10 mouse cellular contexts compared by ENCODE assay signal in the genomic region with DNA sequence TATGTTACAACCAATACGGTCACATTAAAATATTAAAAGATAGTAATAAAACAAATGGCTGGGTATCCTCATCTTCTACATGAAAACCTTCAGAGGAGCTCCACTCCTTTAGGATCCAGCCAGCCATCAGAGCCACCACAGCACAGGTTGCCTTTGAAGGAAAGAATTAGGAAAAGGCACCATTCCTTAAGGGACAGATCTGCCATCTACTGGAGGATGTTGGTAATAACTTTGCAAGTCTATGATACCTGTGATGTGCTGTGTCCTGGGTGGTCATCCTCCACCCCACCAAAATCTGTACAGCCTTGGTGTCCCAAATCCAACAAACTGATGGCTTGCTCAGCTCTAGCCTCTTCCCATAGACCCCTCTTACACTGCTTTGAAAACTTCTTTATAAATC.
A peak's percentile ranks its signal among the peaks of the same experiment; 100 is the strongest.
DNase-seq lines count a peak whose midpoint lies in the region; ATAC-seq and TF ChIP-seq lines count a peak whose summit lies in the region.
"Had no signal": no experiment of that assay in that cellular context is flagged by ENCODE, and none has a peak within 500 bp of the region (broad histone marks: within the 10 kb centered on the region; RNA-seq: fewer than 3 reads in every experiment).

No protein-coding gene starts in this region.

- no peak overlapping the region for H3K9ac ChIP-seq in embryonic facial prominence, embryonic 11.5 days (replicated peaks; ENCODE audit: low read length)
- no peak overlapping the region for H3K9ac ChIP-seq in lung, embryonic 14.5 days
- no peak overlapping the region for H3K9ac ChIP-seq in forebrain, embryonic 14.5 days (ENCODE audit: low read length)
- H3K9ac ChIP-seq in midbrain, embryonic 16.5 days (ENCODE audit: low read depth, low read length): no peak overlapping the region
- no peak overlapping the region for H3K9ac ChIP-seq in heart, embryonic 11.5 days (ENCODE audit: low read depth, low read length)
- H3K9ac ChIP-seq: stomach, embryonic 15.5 days had no signal

- H3K4me2 ChIP-seq in embryonic facial prominence, embryonic 11.5 days (ENCODE audit: low read depth, low read length): no peak overlapping the region
- H3K4me2 ChIP-seq in lung, embryonic 14.5 days: no peak overlapping the region
- no peak overlapping the region for H3K4me2 ChIP-seq in forebrain, embryonic 14.5 days (ENCODE audit: low read length)
- no peak overlapping the region for H3K4me2 ChIP-seq in midbrain, embryonic 16.5 days (ENCODE audit: low read length)
- no peak overlapping the region for H3K4me2 ChIP-seq in heart, embryonic 11.5 days
- H3K4me2 ChIP-seq: stomach, embryonic 15.5 days had no signal

- peak; percentile 58 for TF ChIP-seq CTCF in lung, embryonic 14.5 days (IDR thresholded peaks at IDR 0.05; ENCODE audit: low read depth)

- no peaks in the 10 kb centered on the region for H3K9me3 ChIP-seq in embryonic facial prominence, embryonic 11.5 days (replicated peaks; ENCODE audit: control insufficient read depth, low read length)
- no peaks in the 10 kb centered on the region for H3K9me3 ChIP-seq in embryonic facial prominence, embryonic 10.5 days
- no peaks in the 10 kb centered on the region for H3K9me3 ChIP-seq in lung, embryonic 14.5 days (ENCODE audit: low read depth, low read length)
- H3K9me3 ChIP-seq in forebrain, embryonic 14.5 days (replicated peaks; ENCODE audit: control insufficient read depth, low read length): no peaks in the 10 kb centered on the region
- no peaks in the 10 kb centered on the region for H3K9me3 ChIP-seq in midbrain, embryonic 16.5 days (replicated peaks; ENCODE audit: control insufficient read depth, low read length, poor library complexity, severe bottlenecking)
- H3K9me3 ChIP-seq in heart, embryonic 11.5 days (replicated peaks; ENCODE audit: control insufficient read depth, low read length): no peaks in the 10 kb centered on the region
- H3K9me3 ChIP-seq: stomach, embryonic 15.5 days had no signal

- 77% methylated on average over 1 of the region's 1 CpGs for WGBS in embryonic facial prominence, embryonic 11.5 days
- 66% methylated on average over 1 of the region's 1 CpGs for WGBS in embryonic facial prominence, embryonic 10.5 days
- WGBS in lung, embryonic 14.5 days: 74% methylated on average over 1 of the region's 1 CpGs
- 89% methylated on average over 1 of the region's 1 CpGs for WGBS in forebrain, embryonic 14.5 days
- whole genome bisulfite sequencing in midbrain, embryonic 16.5 days: 92% methylated on average over 1 of the region's 1 CpGs
- 70% methylated on average over 1 of the region's 1 CpGs for WGBS in heart, embryonic 11.5 days (ENCODE audit: insufficient replicate concordance)

- DNase-seq in embryonic facial prominence, embryonic 11.5 days (ENCODE audit: low spot score): peak; percentile 60
- no peak for DNase-seq in embryonic facial prominence, embryonic 10.5 days (ENCODE audit: low spot score)
- DNase-seq in lung, embryonic 14.5 days: peak; percentile 55
- no peak for DNase-seq in lung, postnatal 4 days
- DNase-seq in forebrain, embryonic 14.5 days (ENCODE audit: low spot score): peak; percentile 59
- no peak for DNase-seq in ovary, postnatal 14 days (ENCODE audit: low spot score)
- DNase-seq: gastrocnemius, postnatal 25 days had no signal

- no peaks in the 10 kb centered on the region for H3K36me3 ChIP-seq in embryonic facial prominence, embryonic 11.5 days (replicated peaks; ENCODE audit: control insufficient read depth, insufficient read depth, low read depth, low read length)
- H3K36me3 ChIP-seq in embryonic facial prominence, embryonic 10.5 days (replicated peaks): no peaks in the 10 kb centered on the region
- H3K36me3 ChIP-seq in lung, embryonic 14.5 days (ENCODE audit: insufficient read depth): no peaks in the 10 kb centered on the region
- H3K36me3 ChIP-seq in forebrain, embryonic 14.5 days (ENCODE audit: control insufficient read depth, insufficient read depth, low read length): no peaks in the 10 kb centered on the region
- no peaks in the 10 kb centered on the region for H3K36me3 ChIP-seq in midbrain, embryonic 16.5 days (ENCODE audit: control insufficient read depth, insufficient read depth, low read length)
- no peaks in the 10 kb centered on the region for H3K36me3 ChIP-seq in heart, embryonic 11.5 days (ENCODE audit: control insufficient read depth, insufficient read depth, low read length)
- H3K36me3 ChIP-seq: stomach, embryonic 15.5 days had no signal

- no peak overlapping the region for H3K27ac ChIP-seq in embryonic facial prominence, embryonic 11.5 days (replicated peaks; ENCODE audit: low read depth, low read length)
- no peak overlapping the region for H3K27ac ChIP-seq in embryonic facial prominence, embryonic 10.5 days (replicated peaks)
- H3K27ac ChIP-seq in lung, embryonic 14.5 days (ENCODE audit: low read depth): no peak overlapping the region
- H3K27ac ChIP-seq in forebrain, embryonic 14.5 days (ENCODE audit: low read depth, low read length): no peak overlapping the region
- no peak overlapping the region for H3K27ac ChIP-seq in midbrain, embryonic 16.5 days (ENCODE audit: low read length)
- H3K27ac ChIP-seq in heart, embryonic 11.5 days (ENCODE audit: low read depth, low read length): no peak overlapping the region
- H3K27ac ChIP-seq: stomach, embryonic 15.5 days had no signal

- ATAC-seq in embryonic facial prominence, embryonic 11.5 days (replicated peaks; ENCODE audit: insufficient number of reproducible peaks, low FRiP score, low TSS enrichment, low read depth): no peak
- ATAC-seq in lung, embryonic 14.5 days (ENCODE audit: insufficient read depth): no peak
- ATAC-seq in forebrain, embryonic 14.5 days: peak; percentile 55; the same call in 1 of the 2 replicates
- 0 out of 2 replicates have a peak, but pooled peaks have one; percentile 21 for ATAC-seq in midbrain, embryonic 16.5 days
- ATAC-seq in heart, embryonic 11.5 days (replicated peaks; ENCODE audit: insufficient number of reproducible peaks, low FRiP score, low TSS enrichment): no peak

- no peaks in the 10 kb centered on the region for H3K27me3 ChIP-seq in embryonic facial prominence, embryonic 11.5 days (ENCODE audit: control insufficient read depth, insufficient read depth, low read length)
- H3K27me3 ChIP-seq in embryonic facial prominence, embryonic 10.5 days (replicated peaks; ENCODE audit: low read depth, poor library complexity, severe bottlenecking): no peaks in the 10 kb centered on the region
- H3K27me3 ChIP-seq in lung, embryonic 14.5 days (ENCODE audit: insufficient read depth, low read length): no peaks in the 10 kb centered on the region
- no peaks in the 10 kb centered on the region for H3K27me3 ChIP-seq in forebrain, embryonic 14.5 days (replicated peaks; ENCODE audit: control insufficient read depth, insufficient read depth, low read length)
- H3K27me3 ChIP-seq in midbrain, embryonic 16.5 days (ENCODE audit: control insufficient read depth, insufficient read depth, low read depth, low read length): no peaks in the 10 kb centered on the region
- H3K27me3 ChIP-seq in heart, embryonic 11.5 days (ENCODE audit: control insufficient read depth, insufficient read depth, low read length): no peaks in the 10 kb centered on the region
- H3K27me3 ChIP-seq: stomach, embryonic 15.5 days had no signal

- H3K4me3 ChIP-seq in embryonic facial prominence, embryonic 11.5 days (ENCODE audit: low read depth, low read length): no peak overlapping the region
- H3K4me3 ChIP-seq in embryonic facial prominence, embryonic 10.5 days: no peak overlapping the region
- no peak overlapping the region for H3K4me3 ChIP-seq in lung, embryonic 14.5 days (ENCODE audit: low read depth, low read length)
- H3K4me3 ChIP-seq in forebrain, embryonic 14.5 days (ENCODE audit: low read depth, low read length): no peak overlapping the region
- H3K4me3 ChIP-seq in midbrain, embryonic 16.5 days (ENCODE audit: low read depth, low read length): no peak overlapping the region
- H3K4me3 ChIP-seq in heart, embryonic 11.5 days (ENCODE audit: low read depth, low read length): no peak overlapping the region
- H3K4me3 ChIP-seq: stomach, embryonic 15.5 days had no signal

- no peaks in the 10 kb centered on the region for H3K4me1 ChIP-seq in embryonic facial prominence, embryonic 11.5 days (ENCODE audit: control insufficient read depth, insufficient read depth, low read length)
- no peaks in the 10 kb centered on the region for H3K4me1 ChIP-seq in embryonic facial prominence, embryonic 10.5 days
- no peaks in the 10 kb centered on the region for H3K4me1 ChIP-seq in lung, embryonic 14.5 days (ENCODE audit: insufficient read depth)
- no peaks in the 10 kb centered on the region for H3K4me1 ChIP-seq in forebrain, embryonic 14.5 days (ENCODE audit: control insufficient read depth, insufficient read depth, low read length)
- H3K4me1 ChIP-seq in midbrain, embryonic 16.5 days (ENCODE audit: control insufficient read depth, insufficient read depth, low read length): no peaks in the 10 kb centered on the region
- H3K4me1 ChIP-seq in heart, embryonic 11.5 days (ENCODE audit: control insufficient read depth, insufficient read depth, low read length): no peaks in the 10 kb centered on the region
- H3K4me1 ChIP-seq: stomach, embryonic 15.5 days had no signal

Comparison
In these comparisons a context has a peak if more than half of its experiments do, and no peak if none do; other contexts are left out.
1. DNase-seq: peak in embryonic facial prominence, embryonic 11.5 days (single experiment), lung, embryonic 14.5 days (single experiment) and forebrain, embryonic 14.5 days (single experiment); none in embryonic facial prominence, embryonic 10.5 days (single experiment), lung, postnatal 4 days (0 of 2) and ovary, postnatal 14 days (single experiment).
2. ATAC-seq: peak in forebrain, embryonic 14.5 days (single experiment) and midbrain, embryonic 16.5 days (single experiment); none in embryonic facial prominence, embryonic 11.5 days (single experiment), lung, embryonic 14.5 days (single experiment) and heart, embryonic 11.5 days (single experiment).